Mouse (Mus musculus) adrenal gland (tissue): ENCODE results near the gene Catsperz.

Experiments
- microRNA-seq, 2 experiments: library from miRNA; unstranded; fragments of <30 nt; microRNA quantifications; one replicate each; pipeline ENCODE4; 2019

Gene Catsperz

Small RNAs within 50 kb of the gene (microRNA-seq; reads per million reads assigned to microRNA genes)
- gene Mir6990 = 0.92 to 0.99 reads per million in 2 experiments
